In the genomic region with DNA sequence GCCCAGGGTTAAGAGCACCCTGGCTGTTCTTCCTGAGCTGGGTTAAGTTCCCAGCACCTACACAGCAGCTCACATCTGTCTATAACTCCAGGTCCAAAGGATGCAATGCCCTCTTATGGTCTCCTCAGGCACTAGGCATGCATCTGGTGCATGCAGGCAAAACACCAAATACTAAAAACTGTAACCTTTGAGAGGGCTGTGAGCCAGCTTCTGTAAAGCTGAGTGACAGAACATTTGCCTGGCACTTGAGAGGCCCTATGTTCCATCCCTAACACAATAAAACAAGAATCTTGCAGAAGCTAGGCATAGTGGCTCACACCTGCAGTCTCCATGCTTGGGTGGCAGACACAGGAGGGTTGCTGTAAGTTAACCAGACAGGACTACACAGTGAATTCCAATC, we compare ENCODE assay signal across 26 mouse cellular contexts. TPM values are rescaled to one million over a fixed set of nuclear protein-coding genes. Genes with fewer than 3 reads are reported as not detected.
"Had no signal": no experiment of that assay in that cellular context is flagged by ENCODE, and none has a peak within 500 bp of the region (broad histone marks: within the 10 kb centered on the region; RNA-seq: fewer than 3 reads in every experiment).

No protein-coding gene starts in this region.

- H3K27ac ChIP-seq: heart, embryonic 10.5 days; heart, embryonic 13.5 days; heart, embryonic 15.5 days; hindbrain, embryonic 13.5 days; hindbrain, embryonic 15.5 days; hindbrain, postnatal 0 days; kidney, embryonic 15.5 days; kidney, postnatal 0 days; limb, embryonic 10.5 days; limb, embryonic 12.5 days had no signal

- H3K4me3 ChIP-seq: heart, embryonic 10.5 days; heart, embryonic 13.5 days; heart, embryonic 15.5 days; hindbrain, embryonic 13.5 days; hindbrain, embryonic 15.5 days; kidney, embryonic 15.5 days; limb, embryonic 10.5 days; limb, embryonic 12.5 days; liver, embryonic 13.5 days; liver, embryonic 15.5 days had no signal

- H3K9me3 ChIP-seq: heart, embryonic 10.5 days; heart, embryonic 13.5 days; heart, embryonic 15.5 days; hindbrain, embryonic 13.5 days; hindbrain, embryonic 15.5 days; kidney, embryonic 15.5 days; limb, embryonic 10.5 days; limb, embryonic 12.5 days; liver, embryonic 13.5 days; liver, embryonic 15.5 days had no signal

- H3K9ac ChIP-seq: heart, embryonic 13.5 days; heart, embryonic 15.5 days; hindbrain, embryonic 13.5 days; hindbrain, embryonic 15.5 days; kidney, embryonic 15.5 days; limb, embryonic 12.5 days; liver, embryonic 15.5 days had no signal

- DNase-seq: gastrocnemius, postnatal 14 days; gastrocnemius, postnatal 36 days; heart, adult 18-20 months; heart, postnatal 14 days; heart, postnatal 36 days; kidney, adult 11 months; kidney, adult 2 months; kidney, adult 9 months; kidney, postnatal 14 days; kidney, postnatal 36 days; layer of hippocampus, adult 9-11 months; layer of hippocampus, postnatal 36 days; liver; liver, embryonic 13.5 days had no signal

- H3K27me3 ChIP-seq: heart, embryonic 13.5 days; heart, embryonic 15.5 days; hindbrain, embryonic 13.5 days; hindbrain, embryonic 15.5 days; kidney, embryonic 15.5 days; limb, embryonic 12.5 days; liver, embryonic 13.5 days; liver, embryonic 15.5 days had no signal

- H3K36me3 ChIP-seq: heart, embryonic 10.5 days; heart, embryonic 13.5 days; heart, embryonic 15.5 days; hindbrain, embryonic 13.5 days; hindbrain, embryonic 15.5 days; kidney, embryonic 15.5 days; limb, embryonic 12.5 days; liver, embryonic 13.5 days; liver, embryonic 15.5 days had no signal

RNA-seq across cellular contexts. Expression of a gene that starts 3.9 kb away (rescaled TPM):
- total RNA-seq: hematopoietic stem cell, adult 5-6 weeks; hindbrain, postnatal 0 days had no signal
